Mouse (Mus musculus) G1E (cell line): ENCODE measurements around the gene Top2a.

Source experiments
- CTCF ChIP-seq: IDR thresholded peaks from 2 replicates; pipeline ENCODE4 v1.5.1; 2012; ENCODE audit warnings: low read depth, low read length, inconsistent platforms, mixed read lengths
- GATA1 ChIP-seq: IDR thresholded peaks from 2 replicates; pipeline ENCODE4 v1.6.1; 2012; ENCODE audit warnings: borderline replicate concordance, low read length, inconsistent platforms, mixed read lengths

GRCm38 (mm10) chr11:98970191-98970925, 53.6 kb downstream of the Top2a start:
- TF ChIP-seq CTCF (no peak), GATA1 (no peak)
